Mouse (Mus musculus) cerebellum, adult 2 months (tissue): ENCODE measurements around the gene Syne2.

Source experiments
- CTCF ChIP-seq: fragments of 200-500 bp; IDR thresholded peaks from 2 replicates; pipeline ENCODE4 v1.5.1; 2011; ENCODE audit warnings: low read depth, mild to moderate bottlenecking, control low read depth, low read length, moderate library complexity, borderline replicate concordance; ENCODE audit not compliant: insufficient read depth
- POLR2A ChIP-seq: fragments of 200-500 bp; IDR thresholded peaks from 2 replicates; pipeline ENCODE4 v1.6.1; 2011; ENCODE audit warnings: low read length, control low read depth, borderline replicate concordance; ENCODE audit not compliant: insufficient read depth

DNA sequence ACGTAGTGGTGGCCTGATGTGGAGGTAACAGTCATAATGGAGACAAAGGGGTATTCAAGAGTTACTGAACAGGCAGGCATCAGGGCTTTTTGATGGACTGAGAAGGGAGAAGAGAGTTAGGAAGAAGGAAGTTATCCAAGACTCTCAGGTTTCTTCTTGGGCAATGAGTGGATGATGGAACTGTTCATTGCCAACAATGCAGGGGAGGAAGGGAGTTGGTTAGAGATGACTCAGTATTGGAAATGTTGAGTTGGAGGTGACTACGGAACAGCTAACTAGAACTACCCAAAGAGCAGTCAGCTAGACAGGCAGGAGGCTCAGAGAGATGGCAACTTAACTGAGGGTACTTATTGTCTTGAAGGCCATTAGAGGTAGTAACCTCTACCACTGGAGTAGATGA, 47.2 kb downstream of the Syne2 start:
- TF ChIP-seq CTCF (no peak), POLR2A (no peak)
